Mouse (Mus musculus): Measurements from ENCODE around the gene Gm43517. TPM values are rescaled to one million over a fixed set of nuclear protein-coding genes. Genes with fewer than 3 reads are reported as not detected.

Gm43517 gene
- polyA plus RNA-seq, 1 experiment from 2014 or later: not detected

DNA sequence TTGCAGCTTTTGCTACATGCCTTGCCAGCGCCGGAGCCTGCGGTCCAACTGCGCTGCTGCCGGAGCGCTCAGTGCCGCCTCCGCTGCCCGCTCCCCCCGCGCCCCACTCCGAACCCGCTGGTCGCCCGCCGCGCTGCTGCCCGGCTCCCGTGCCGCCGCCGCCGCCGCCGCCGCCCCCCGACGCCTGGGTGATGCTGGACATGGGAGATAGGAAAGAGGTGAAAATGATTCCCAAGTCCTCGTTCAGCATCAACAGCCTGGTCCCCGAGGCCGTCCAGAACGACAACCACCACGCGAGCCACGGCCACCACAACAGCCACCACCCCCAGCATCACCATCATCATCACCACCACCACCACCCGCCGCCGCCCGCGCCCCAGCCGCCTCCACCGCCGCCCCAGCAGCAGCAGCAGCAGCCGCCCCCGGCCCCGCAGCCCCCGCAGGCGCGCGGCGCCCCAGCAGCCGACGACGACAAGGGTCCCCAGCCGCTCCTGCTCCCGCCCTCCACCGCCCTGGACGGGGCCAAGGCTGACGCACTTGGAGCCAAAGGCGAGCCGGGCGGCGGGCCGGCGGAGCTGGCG, 589 bp upstream of the Gm43517 start:
- no peak for ATAC-seq
- TF ChIP-seq CTCF (IDR thresholded peaks at IDR 0.05; ENCODE audit: low read depth): no peak
- TF ChIP-seq EP300 (IDR thresholded peaks at IDR 0.05; ENCODE audit: low read depth): no peak
- H3K4me2 ChIP-seq (ENCODE audit: low read depth, low read length): no peak overlapping the region

DNA sequence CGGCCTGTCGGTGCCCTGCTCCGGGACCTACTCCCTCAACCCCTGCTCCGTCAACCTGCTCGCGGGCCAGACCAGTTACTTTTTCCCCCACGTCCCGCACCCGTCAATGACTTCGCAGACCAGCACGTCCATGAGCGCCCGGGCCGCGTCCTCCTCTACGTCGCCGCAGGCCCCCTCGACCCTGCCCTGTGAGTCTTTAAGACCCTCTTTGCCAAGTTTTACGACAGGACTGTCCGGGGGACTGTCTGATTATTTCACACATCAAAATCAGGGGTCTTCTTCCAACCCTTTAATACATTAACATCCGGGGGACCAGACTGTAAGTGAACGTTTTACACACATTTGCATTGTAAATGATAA, 637 bp downstream of the Gm43517 start:
- WGBS (ENCODE audit: insufficient replicate concordance): 6% methylated on average over 23 of the region's 23 CpGs
- no peak for TF ChIP-seq EP300 (IDR thresholded peaks at IDR 0.05; ENCODE audit: low read depth)
- TF ChIP-seq CTCF (IDR thresholded peaks at IDR 0.05; ENCODE audit: low read depth): no peak
- no peak overlapping the region for H3K4me3 ChIP-seq (ENCODE audit: low read depth, low read length)
- DNase-seq (no peak), ATAC-seq (no peak)
- H3K4me1 ChIP-seq (ENCODE audit: insufficient read depth): peaks cover 6% of the 10 kb centered on the region; the same call in 1 of the 2 replicates
- H3K36me3 ChIP-seq (replicated peaks; ENCODE audit: insufficient read depth, low read length): no peaks in the 10 kb centered on the region
- no peak overlapping the region for H3K9ac ChIP-seq (replicated peaks)
- H3K27me3 ChIP-seq (ENCODE audit: insufficient read depth, low read length): peaks cover 80% of the 10 kb centered on the region
- H3K9me3 ChIP-seq (ENCODE audit: low read length): no peaks in the 10 kb centered on the region
- H3K27ac ChIP-seq (ENCODE audit: low read depth): no peak overlapping the region
- H3K4me2 ChIP-seq (ENCODE audit: low read depth, low read length): no peak overlapping the region

More for the DNA sequence above, 589 bp upstream of the Gm43517 start:
- no peak overlapping the region for H3K4me3 ChIP-seq (ENCODE audit: low read depth, low read length)
- H3K36me3 ChIP-seq (replicated peaks; ENCODE audit: insufficient read depth, low read length): no peaks in the 10 kb centered on the region
- no peak for DNase-seq
- H3K27me3 ChIP-seq (ENCODE audit: insufficient read depth, low read length): peaks cover 78% of the 10 kb centered on the region
- 3% methylated on average over 24 of the region's 66 CpGs for WGBS (ENCODE audit: insufficient replicate concordance)
- H3K9ac ChIP-seq (replicated peaks): no peak overlapping the region
- H3K9me3 ChIP-seq (ENCODE audit: low read length): no peaks in the 10 kb centered on the region
- no peak overlapping the region for H3K27ac ChIP-seq (ENCODE audit: low read depth)
- peaks cover 6% of the 10 kb centered on the region; the same call in 1 of the 2 replicates for H3K4me1 ChIP-seq (ENCODE audit: insufficient read depth)

DNA sequence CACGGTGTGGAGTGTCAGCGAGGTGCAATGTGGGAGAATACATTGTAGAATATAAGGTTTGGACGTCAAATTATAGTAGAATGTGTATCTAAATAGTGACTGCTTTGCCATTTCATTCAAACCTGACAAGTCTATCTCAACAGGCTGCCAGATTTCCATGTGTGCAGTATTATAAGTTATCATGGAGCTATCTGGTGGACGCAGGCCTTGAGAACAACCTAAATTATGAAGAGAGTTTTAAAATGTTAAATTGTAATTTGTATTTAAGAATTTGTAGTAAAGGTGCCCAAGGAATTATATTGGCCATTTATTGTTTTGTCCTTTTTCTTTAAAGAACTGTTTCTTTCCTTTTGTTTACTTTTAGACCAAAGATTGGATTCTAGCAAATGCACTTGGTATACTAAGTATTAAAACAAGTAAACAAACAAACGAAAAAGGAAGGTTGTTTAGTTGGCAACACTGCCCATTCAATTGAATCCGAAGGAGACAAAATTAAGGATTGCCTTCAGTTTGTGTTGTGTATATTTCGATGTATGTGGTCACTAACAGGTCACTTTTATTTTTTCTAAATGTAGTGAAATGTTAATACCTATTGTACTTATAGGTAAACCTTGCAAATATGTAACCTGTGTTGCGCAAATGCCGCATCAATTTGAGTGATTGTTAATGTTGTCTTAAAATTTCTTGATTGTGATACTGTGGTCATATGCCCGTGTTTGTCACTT, 1.3 kb downstream of the Gm43517 start:
- H3K36me3 ChIP-seq (replicated peaks; ENCODE audit: insufficient read depth, low read length): no peaks in the 10 kb centered on the region
- H3K27me3 ChIP-seq (ENCODE audit: insufficient read depth, low read length): peaks cover 85% of the 10 kb centered on the region

DNA sequence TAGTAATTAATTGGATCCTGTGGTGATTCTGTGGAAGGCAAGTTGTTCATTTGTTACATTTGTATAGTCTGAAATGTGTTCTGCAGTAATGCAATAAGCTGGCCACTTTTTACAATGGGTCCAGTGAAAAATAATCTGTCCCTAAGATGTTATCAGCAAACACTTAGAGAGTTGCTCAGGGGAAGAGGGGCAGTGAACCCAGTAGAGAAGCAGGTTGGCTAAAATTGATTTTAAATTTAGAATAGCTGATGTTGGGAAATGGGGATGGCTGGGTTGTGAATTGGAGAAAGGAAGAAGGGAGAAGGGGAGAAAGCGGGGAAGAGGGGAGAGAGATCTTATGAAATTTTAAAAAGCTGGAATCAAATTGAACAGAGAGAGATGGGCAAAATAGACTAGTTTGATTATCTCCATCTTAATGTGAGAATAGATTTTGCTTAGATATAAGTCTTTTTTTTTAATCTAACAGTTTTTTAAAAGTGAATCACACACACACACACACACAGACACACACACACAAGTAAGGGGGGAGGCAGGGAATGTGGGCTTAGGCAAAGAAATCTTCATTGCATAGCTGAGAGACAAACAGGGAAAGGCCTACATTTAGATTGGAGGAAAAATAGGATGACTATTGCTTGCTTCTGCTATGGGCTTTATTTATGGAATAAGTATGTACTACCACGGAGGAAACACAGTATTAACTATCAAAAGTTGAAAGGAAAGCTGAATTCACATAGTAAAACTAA, 3.1 kb downstream of the Gm43517 start:
- TF ChIP-seq EP300 (IDR thresholded peaks at IDR 0.05; ENCODE audit: low read depth): no peak
- no peak for TF ChIP-seq CTCF (IDR thresholded peaks at IDR 0.05; ENCODE audit: low read depth)
- Histone ChIP-seq H3K4me3 (ENCODE audit: low read depth, low read length) (no peak overlapping the region), H3K9ac (replicated peaks) (no peak overlapping the region), H3K27ac (ENCODE audit: low read depth) (no peak overlapping the region), H3K27me3 (ENCODE audit: insufficient read depth, low read length) (peaks cover 85% of the 10 kb centered on the region), H3K9me3 (ENCODE audit: low read length) (no peaks in the 10 kb centered on the region), H3K4me2 (ENCODE audit: low read depth, low read length) (no peak overlapping the region), H3K36me3 (replicated peaks; ENCODE audit: insufficient read depth, low read length) (no peaks in the 10 kb centered on the region), H3K4me1 (ENCODE audit: insufficient read depth) (peaks cover 6% of the 10 kb centered on the region; the same call in 1 of the 2 replicates)
- WGBS (ENCODE audit: insufficient replicate concordance): 16% methylated on average over 2 of the region's 2 CpGs
- DNase-seq: no peak
- ATAC-seq: no peak

More for the DNA sequence above, 1.3 kb downstream of the Gm43517 start:
- H3K27ac ChIP-seq (ENCODE audit: low read depth): no peak overlapping the region
- ATAC-seq (no peak), DNase-seq (no peak)
- H3K4me2 ChIP-seq (ENCODE audit: low read depth, low read length): no peak overlapping the region
- TF ChIP-seq EP300 (IDR thresholded peaks at IDR 0.05; ENCODE audit: low read depth): no peak
- TF ChIP-seq CTCF (IDR thresholded peaks at IDR 0.05; ENCODE audit: low read depth): no peak
- peaks cover 6% of the 10 kb centered on the region; the same call in 1 of the 2 replicates for H3K4me1 ChIP-seq (ENCODE audit: insufficient read depth)
- 14% methylated on average over 10 of the region's 10 CpGs for WGBS (ENCODE audit: insufficient replicate concordance)
- H3K4me3 ChIP-seq (ENCODE audit: low read depth, low read length): no peak overlapping the region
- H3K9ac ChIP-seq (replicated peaks): no peak overlapping the region
- no peaks in the 10 kb centered on the region for H3K9me3 ChIP-seq (ENCODE audit: low read length)

DNA sequence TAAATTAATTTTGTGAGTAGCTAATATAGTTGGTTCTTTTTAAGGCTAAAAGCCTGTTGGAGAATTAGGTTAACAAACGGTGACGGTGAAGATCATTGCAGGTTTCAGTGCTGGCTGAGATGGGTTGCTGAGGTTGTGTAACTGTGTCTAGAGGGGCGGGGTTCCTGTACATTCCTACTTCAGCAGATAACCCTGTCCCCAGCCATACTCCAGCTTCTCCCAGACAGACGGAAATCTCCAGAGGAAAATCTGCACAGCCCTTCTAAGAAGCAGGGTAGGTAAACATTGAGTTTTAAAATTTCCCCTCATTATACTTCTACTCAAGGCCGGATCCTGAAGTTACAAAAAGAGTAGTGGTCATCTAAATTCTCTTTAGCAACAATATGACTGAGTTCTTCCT, 4.7 kb downstream of the Gm43517 start:
- H3K27me3 ChIP-seq (ENCODE audit: insufficient read depth, low read length): peaks cover 81% of the 10 kb centered on the region
- H3K27ac ChIP-seq (ENCODE audit: low read depth): no peak overlapping the region
- no peaks in the 10 kb centered on the region for H3K4me1 ChIP-seq (ENCODE audit: insufficient read depth)
- H3K9me3 ChIP-seq (ENCODE audit: low read length): no peaks in the 10 kb centered on the region
- no peak overlapping the region for H3K9ac ChIP-seq (replicated peaks)
- H3K36me3 ChIP-seq (replicated peaks; ENCODE audit: insufficient read depth, low read length): no peaks in the 10 kb centered on the region
- DNase-seq (no peak), ATAC-seq (no peak)
- no peak overlapping the region for H3K4me3 ChIP-seq (ENCODE audit: low read depth, low read length)
- H3K4me2 ChIP-seq (ENCODE audit: low read depth, low read length): no peak overlapping the region
- WGBS (ENCODE audit: insufficient replicate concordance): 2% methylated on average over 5 of the region's 5 CpGs
- no peak for TF ChIP-seq EP300 (IDR thresholded peaks at IDR 0.05; ENCODE audit: low read depth)
- TF ChIP-seq CTCF (IDR thresholded peaks at IDR 0.05; ENCODE audit: low read depth): no peak

DNA sequence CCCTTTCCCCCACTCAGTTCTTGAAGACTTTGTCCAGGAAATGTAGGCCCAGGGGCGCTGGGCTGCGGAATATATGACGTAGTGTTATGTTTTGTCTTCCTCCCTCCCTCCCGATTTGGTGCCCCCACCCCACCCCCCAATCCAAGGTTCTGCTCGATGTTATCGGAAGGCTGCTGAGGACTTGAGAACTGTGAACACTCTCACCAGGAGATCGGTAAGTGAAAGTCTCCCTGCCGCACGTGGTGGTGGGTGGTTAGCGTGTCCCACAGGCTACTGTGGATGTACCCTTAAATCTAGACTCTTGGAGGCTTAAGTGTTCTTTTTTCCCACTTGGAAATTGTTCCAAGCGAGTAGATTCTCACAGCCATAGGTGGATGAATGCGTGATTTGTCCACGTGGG, 5.3 kb downstream of the Gm43517 start:
- 4% methylated on average over 13 of the region's 13 CpGs for WGBS (ENCODE audit: insufficient replicate concordance)

More for the DNA sequence above, 5.3 kb downstream of the Gm43517 start:
- DNase-seq (no peak), ATAC-seq (no peak)
- Histone ChIP-seq H3K27me3 (ENCODE audit: insufficient read depth, low read length) (peaks cover 78% of the 10 kb centered on the region), H3K9me3 (ENCODE audit: low read length) (no peaks in the 10 kb centered on the region), H3K4me1 (ENCODE audit: insufficient read depth) (no peaks in the 10 kb centered on the region), H3K4me3 (ENCODE audit: low read depth, low read length) (no peak overlapping the region), H3K27ac (ENCODE audit: low read depth) (no peak overlapping the region), H3K4me2 (ENCODE audit: low read depth, low read length) (no peak overlapping the region), H3K36me3 (replicated peaks; ENCODE audit: insufficient read depth, low read length) (no peaks in the 10 kb centered on the region), H3K9ac (replicated peaks) (no peak overlapping the region)
- TF ChIP-seq CTCF (IDR thresholded peaks at IDR 0.05; ENCODE audit: low read depth) (no peak), EP300 (IDR thresholded peaks at IDR 0.05; ENCODE audit: low read depth) (no peak)

All from liver, postnatal 0 days (tissue).